Mouse (Mus musculus): Measurements from ENCODE around the gene Chrm2.

GRCm38 (mm10) chr6:36528509-36528908 is 140.6 kb downstream of the Chrm2 start:
- TF ChIP-seq CTCF (IDR thresholded peaks at IDR 0.05; ENCODE audit: extremely low read depth, insufficient read depth, low read length): no peak
- TF ChIP-seq POLR2A (IDR thresholded peaks at IDR 0.05; ENCODE audit: extremely low read depth, insufficient read depth, low read length): no peak
